Mouse (Mus musculus) midbrain, embryonic 10.5 days (tissue): ENCODE data around the gene Ctnnb1. TPM values are rescaled to one million over a fixed set of nuclear protein-coding genes. Genes with fewer than 3 reads are reported as not detected.

Experiments
- DNase-seq: peaks from one replicate; pipeline ENCODE4 v3.0.0-alpha.2; 2017; ENCODE audit warnings: low spot score
- H3K27ac ChIP-seq: fragments of 300-500 bp; sonication (generic); replicated peaks from 2 replicates; pipeline ENCODE4 v1.5.1; 2016; ENCODE audit warnings: mild to moderate bottlenecking
- H3K27me3 ChIP-seq: fragments of 300-500 bp; sonication (generic); 2 replicates; pipeline ENCODE4 v1.6.1; 2016; ENCODE audit warnings: low read depth, mild to moderate bottlenecking; ENCODE audit not compliant: poor library complexity, severe bottlenecking
- H3K36me3 ChIP-seq: fragments of 300-500 bp; sonication (generic); 2 replicates; pipeline ENCODE4 v1.6.1; 2016; ENCODE audit warnings: mild to moderate bottlenecking, moderate library complexity
- H3K4me1 ChIP-seq: fragments of 300-500 bp; sonication (generic); 2 replicates; pipeline ENCODE4 v1.6.1; 2016
- H3K4me3 ChIP-seq: fragments of 300-500 bp; sonication (generic); 2 replicates; pipeline ENCODE4 v1.5.1; 2016; ENCODE audit warnings: mild to moderate bottlenecking, moderate library complexity
- H3K9me3 ChIP-seq: fragments of 300-500 bp; sonication (generic); replicated peaks from 2 replicates; pipeline ENCODE4 v1.6.1; 2016; ENCODE audit warnings: mild to moderate bottlenecking
- WGBS: fragments of 180-500 bp; shearing (Covaris S2); methylation state at CpG from one replicate; pipeline ENCODE4 v1.1.7; 2016; 5-methylcytosine and 5-hydroxymethylcytosine counted together
- polyA plus RNA-seq: library from polyadenylated mRNA; unstranded; fragments of >200 nt; fragmentation: Nextera tagmentation; extraction: Ambion mirVana; gene quantifications from 2 replicates; pipeline ENCODE4 v1.2.1, GENCODE M21; 2016

Gene Ctnnb1
- polyA plus RNA-seq, 1 experiment from 2014 or later = 633 TPM

DNA sequence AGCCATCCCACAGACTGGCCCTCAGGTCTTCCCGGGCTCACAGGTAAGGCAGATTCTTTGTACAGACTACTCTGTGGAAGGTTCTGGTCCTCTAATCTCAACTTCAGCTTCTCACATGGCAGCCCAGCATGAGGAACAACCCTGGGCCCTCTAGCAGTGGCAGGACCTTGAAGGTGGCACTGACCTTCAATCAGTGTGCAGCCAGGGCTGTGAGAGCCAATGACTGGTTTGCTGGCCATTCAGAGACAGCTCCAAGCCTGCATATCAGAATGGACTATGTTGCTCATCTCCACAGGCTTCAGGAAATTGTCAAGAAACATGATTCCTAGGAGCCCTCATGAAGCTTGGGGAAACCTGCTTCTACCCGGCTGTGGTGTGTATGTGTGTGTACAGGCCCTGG lies 45.2 kb downstream of the Ctnnb1 start:
- WGBS = 86% methylated on average over 2 of the region's 2 CpGs
- peaks cover 23% of the 10 kb centered on the region for H3K36me3 ChIP-seq
- H3K27ac ChIP-seq = no peak overlapping the region

DNA sequence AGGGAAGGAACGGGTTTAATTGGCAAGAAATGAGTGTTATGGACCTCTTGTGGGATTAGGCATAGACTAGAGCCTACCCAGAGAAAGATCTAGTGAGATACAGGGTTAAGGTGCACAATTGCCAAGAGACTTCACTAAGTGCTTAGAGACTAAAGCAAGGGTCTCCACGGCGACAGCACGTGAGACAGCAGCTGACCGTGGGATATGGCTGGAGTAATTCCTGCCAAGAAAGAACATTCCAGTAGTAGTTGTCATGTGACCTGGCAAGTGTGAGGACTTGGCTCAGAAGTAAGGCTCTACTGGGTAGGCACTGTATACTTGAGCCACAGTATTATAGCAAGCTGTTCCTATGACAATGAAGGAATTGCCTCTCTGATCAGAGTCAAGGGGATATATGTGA lies 47.1 kb downstream of the Ctnnb1 start:
- no peak for DNase-seq
- Histone ChIP-seq H3K27me3 (no peaks in the 10 kb centered on the region), H3K36me3 (peaks cover 7% of the 10 kb centered on the region), H3K4me1 (peaks cover 18% of the 10 kb centered on the region), H3K27ac (no peak overlapping the region), H3K4me3 (no peak overlapping the region), H3K9me3 (no peaks in the 10 kb centered on the region)
- 87% methylated on average over 5 of the region's 5 CpGs for WGBS

More for the DNA sequence above, 45.2 kb downstream of the Ctnnb1 start:
- H3K4me1 ChIP-seq = peaks cover 3% of the 10 kb centered on the region; the same call in 1 of the 2 replicates
- DNase-seq = no peak
- no peaks in the 10 kb centered on the region for H3K27me3 ChIP-seq
- H3K9me3 ChIP-seq = no peaks in the 10 kb centered on the region
- no peak overlapping the region for H3K4me3 ChIP-seq

DNA sequence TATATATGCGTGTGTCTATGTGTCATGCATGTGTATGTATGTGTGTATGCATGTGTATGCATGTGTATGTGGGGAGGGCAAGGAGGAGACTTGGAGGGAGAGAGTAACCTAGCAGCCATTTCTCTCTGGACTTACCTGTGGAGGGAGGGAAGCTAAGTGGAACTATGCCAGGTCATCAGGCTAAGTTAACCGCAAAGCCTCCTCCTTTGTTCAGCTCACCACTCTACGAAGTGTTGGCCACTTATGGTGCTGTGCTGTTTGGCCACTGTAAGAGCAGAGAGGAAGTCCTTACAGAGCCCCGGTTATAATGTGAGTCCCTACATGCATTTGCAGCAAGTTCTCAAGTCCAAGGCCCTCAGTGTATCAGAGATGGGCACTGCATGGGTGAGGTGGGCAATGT lies 47.8 kb downstream of the Ctnnb1 start:
- 92% methylated on average over 4 of the region's 4 CpGs for WGBS
- H3K36me3 ChIP-seq = peaks cover 7% of the 10 kb centered on the region
- H3K4me3 ChIP-seq = no peak overlapping the region
- DNase-seq = no peak
- H3K27me3 ChIP-seq = no peaks in the 10 kb centered on the region
- H3K4me1 ChIP-seq = peaks cover 25% of the 10 kb centered on the region
- H3K27ac ChIP-seq = no peak overlapping the region
- no peaks in the 10 kb centered on the region for H3K9me3 ChIP-seq

DNA sequence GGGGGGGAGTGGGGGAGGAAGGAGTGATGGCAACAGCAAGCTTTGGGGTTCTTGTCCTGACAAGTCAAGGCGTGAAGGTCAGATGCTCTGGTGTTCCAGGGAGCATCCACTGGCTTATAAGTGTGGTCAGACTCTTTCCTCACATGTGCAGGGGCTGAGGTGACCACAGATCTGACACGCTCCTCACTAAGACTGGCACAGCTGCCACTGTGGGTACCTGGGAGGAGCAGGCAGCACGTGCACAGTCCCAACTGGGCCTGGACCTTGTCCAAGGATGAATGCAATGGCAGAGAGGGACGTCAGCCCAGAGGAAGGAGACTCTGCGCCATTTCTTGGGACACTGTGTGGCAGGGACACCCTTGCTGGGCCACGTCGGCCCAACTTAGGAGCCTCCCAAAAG lies 52.8 kb downstream of the Ctnnb1 start:
- Histone ChIP-seq H3K27ac (peak overlapping the region; percentile 49; the same call in 1 of the 2 replicates), H3K36me3 (no peaks in the 10 kb centered on the region), H3K27me3 (no peaks in the 10 kb centered on the region), H3K4me1 (peaks cover 49% of the 10 kb centered on the region), H3K9me3 (no peaks in the 10 kb centered on the region), H3K4me3 (no peak overlapping the region)
- WGBS = 93% methylated on average over 7 of the region's 7 CpGs
- no peak for DNase-seq

DNA sequence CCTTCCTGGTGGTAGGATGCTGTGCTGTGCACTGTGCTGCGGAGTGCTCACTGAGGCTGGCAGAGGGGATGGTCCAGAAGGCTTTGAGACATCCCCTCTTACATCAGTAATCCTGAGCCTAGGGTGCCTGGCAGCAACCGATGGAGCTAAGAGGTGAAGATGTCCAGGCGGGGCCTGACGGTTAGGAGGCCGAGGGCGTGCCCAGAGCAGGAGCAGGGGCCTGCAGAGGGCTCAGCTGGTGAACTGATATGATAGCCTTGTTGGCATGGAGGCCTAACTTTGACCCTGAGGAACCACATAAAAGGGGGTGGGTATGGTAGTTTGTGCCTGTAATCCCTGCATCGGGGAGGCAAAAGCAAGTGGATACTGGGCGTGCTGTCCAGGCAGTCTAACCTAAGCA lies 54.8 kb downstream of the Ctnnb1 start:
- WGBS = 90% methylated on average over 8 of the region's 8 CpGs
- H3K27ac ChIP-seq = no peak overlapping the region; the same call in 1 of the 2 replicates
- H3K36me3 ChIP-seq = no peaks in the 10 kb centered on the region

DNA sequence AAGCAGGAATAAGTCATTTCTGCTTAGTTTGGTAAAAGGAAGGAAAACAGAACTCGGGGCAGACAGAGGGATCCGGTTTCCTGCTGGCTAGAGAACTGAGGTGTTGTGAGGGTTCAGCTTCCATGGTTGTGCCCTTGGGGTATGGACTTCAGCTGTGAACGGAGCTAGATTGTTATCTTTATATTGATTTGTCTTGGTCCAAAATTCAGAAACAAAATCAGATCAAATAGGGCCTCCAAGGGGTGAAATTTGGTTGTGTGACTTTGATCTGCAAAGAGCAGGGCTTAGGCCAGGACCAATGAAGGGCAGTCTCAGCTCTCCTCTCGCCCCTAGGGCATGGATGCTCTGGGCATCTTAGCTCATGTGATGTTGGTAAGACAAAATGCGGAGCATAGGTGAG lies 55.5 kb downstream of the Ctnnb1 start:
- DNase-seq = no peak
- 82% methylated on average over 5 of the region's 5 CpGs for WGBS
- H3K4me1 ChIP-seq = peaks cover 63% of the 10 kb centered on the region
- H3K36me3 ChIP-seq = no peaks in the 10 kb centered on the region
- H3K27ac ChIP-seq = no peak overlapping the region
- no peaks in the 10 kb centered on the region for H3K9me3 ChIP-seq
- H3K4me3 ChIP-seq = no peak overlapping the region
- no peaks in the 10 kb centered on the region for H3K27me3 ChIP-seq

More for the DNA sequence above, 54.8 kb downstream of the Ctnnb1 start:
- Histone ChIP-seq H3K27me3 (no peaks in the 10 kb centered on the region), H3K4me3 (no peak overlapping the region), H3K4me1 (peaks cover 66% of the 10 kb centered on the region), H3K9me3 (no peaks in the 10 kb centered on the region)
- no peak for DNase-seq

DNA sequence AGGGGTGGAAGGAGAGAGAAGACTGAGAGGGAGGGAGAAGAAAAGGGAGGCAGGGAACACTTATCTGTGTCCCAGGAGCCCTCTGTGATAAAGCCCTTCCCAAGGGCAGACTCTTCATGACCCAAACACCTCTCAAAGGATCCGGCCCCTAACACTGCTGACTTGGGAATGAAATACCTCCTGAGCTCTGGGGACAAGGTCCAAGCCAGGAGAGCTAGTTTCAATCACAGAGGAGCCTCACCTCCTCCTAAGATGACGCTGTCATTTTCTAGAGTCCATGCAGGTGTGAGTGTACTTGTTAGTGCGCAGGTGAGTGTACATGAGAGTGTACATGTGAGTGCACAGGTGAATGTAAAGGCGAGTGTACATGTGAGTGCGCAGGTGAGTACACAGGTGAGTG lies 56.0 kb downstream of the Ctnnb1 start:
- Histone ChIP-seq H3K27ac (no peak overlapping the region), H3K4me1 (peaks cover 63% of the 10 kb centered on the region), H3K36me3 (no peaks in the 10 kb centered on the region), H3K27me3 (no peaks in the 10 kb centered on the region), H3K9me3 (no peaks in the 10 kb centered on the region), H3K4me3 (no peak overlapping the region)
- DNase-seq = no peak
- WGBS = 94% methylated on average over 5 of the region's 5 CpGs

DNA sequence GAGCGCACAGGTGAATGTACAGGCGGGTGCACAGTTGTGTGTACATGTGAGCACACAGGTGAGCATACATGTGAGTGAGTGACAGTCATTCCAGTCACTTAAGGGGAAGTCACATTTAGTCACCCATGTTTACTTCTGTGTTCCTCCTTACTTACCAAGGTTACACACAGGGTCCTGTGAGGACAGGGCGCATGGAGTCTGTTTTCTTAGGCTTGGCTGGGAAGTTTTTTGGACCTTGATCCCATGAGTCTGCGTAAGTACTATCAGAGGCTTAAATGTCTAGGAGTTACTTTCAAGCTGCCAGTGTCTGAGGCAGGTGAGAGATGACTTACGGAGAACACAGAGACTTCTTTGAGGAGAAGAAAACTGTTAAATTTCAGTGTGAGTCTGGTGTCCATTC lies 56.5 kb downstream of the Ctnnb1 start:
- H3K27me3 ChIP-seq = no peaks in the 10 kb centered on the region
- DNase-seq = no peak
- H3K4me1 ChIP-seq = peaks cover 66% of the 10 kb centered on the region
- no peak overlapping the region for H3K4me3 ChIP-seq
- H3K36me3 ChIP-seq = no peaks in the 10 kb centered on the region
- WGBS = 93% methylated on average over 5 of the region's 5 CpGs
- no peak overlapping the region for H3K27ac ChIP-seq
- H3K9me3 ChIP-seq = no peaks in the 10 kb centered on the region

DNA sequence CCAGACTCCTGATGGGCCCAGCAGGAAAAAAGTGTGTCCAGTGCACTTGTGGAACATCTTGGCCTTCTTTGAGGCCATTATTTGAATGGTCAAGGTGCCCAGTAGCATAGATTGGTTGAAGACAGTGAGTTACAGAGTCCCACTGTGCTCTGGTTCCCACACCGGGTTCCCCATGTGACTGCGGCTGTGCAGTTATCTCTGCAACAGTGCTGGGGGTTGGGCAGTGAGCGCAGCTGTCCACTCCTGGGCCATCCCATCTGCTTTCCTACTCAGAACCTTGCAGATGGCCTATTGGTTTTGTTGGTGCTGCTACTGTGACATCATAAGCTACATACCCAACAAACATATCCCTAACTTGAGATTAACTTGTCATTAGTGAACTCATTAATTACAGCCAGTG lies 57.2 kb downstream of the Ctnnb1 start:
- 90% methylated on average over 3 of the region's 3 CpGs for WGBS
- Histone ChIP-seq H3K27ac (no peak overlapping the region), H3K4me3 (no peak overlapping the region), H3K27me3 (no peaks in the 10 kb centered on the region), H3K9me3 (no peaks in the 10 kb centered on the region), H3K4me1 (peaks cover 67% of the 10 kb centered on the region), H3K36me3 (no peaks in the 10 kb centered on the region)
- DNase-seq = no peak

DNA sequence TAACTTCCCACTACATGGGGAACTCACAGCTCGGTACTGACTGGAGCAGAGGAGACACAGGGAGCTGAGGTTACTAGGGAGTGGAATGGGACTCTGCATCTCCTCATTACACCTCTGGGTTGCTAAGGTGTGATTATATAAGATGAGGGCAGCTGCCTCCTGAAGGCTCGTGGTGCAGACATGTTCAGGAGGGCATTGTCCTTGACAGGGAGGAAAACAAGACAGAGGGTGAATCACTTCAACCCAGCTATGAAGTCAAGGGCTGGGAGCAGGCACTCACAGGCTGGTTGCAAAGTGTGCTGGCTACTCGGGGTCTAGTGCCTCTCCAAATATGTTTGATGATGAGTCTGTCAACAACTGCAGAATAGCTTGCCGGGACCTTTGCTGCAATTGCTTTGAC lies 58.0 kb downstream of the Ctnnb1 start:
- 82% methylated on average over 4 of the region's 4 CpGs for WGBS
- Histone ChIP-seq H3K9me3 (no peaks in the 10 kb centered on the region), H3K27me3 (no peaks in the 10 kb centered on the region), H3K4me3 (no peak overlapping the region), H3K36me3 (no peaks in the 10 kb centered on the region), H3K27ac (0 out of 2 replicates have a peak overlapping the region, but pooled peaks have one; percentile 20), H3K4me1 (peaks cover 67% of the 10 kb centered on the region)
- no peak for DNase-seq

DNA sequence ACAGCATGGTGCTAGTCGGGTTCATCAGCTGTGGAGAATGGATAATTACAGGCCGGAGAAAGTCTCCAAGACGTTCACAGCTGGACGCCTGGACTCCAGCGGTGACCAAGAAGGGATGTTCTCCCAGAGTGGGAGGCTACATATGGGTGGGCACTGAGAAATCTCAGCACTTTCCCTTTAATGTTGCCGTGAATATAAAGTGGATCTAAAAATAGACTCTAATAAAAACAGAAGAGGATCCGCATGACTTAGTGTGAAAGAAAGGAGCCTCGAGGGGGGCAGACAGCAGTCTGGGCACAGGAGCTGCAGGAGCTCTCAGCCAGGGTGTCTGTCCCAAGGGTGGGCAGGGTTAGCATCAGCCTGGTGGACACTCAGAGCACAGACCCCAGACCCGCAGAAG lies 59.1 kb downstream of the Ctnnb1 start:
- Histone ChIP-seq H3K27ac (0 out of 2 replicates have a peak overlapping the region, but pooled peaks have one; percentile 30), H3K36me3 (no peaks in the 10 kb centered on the region), H3K9me3 (no peaks in the 10 kb centered on the region), H3K4me1 (peaks cover 58% of the 10 kb centered on the region), H3K27me3 (no peaks in the 10 kb centered on the region), H3K4me3 (no peak overlapping the region)
- DNase-seq = no peak
- WGBS = 63% methylated on average over 9 of the region's 9 CpGs

DNA sequence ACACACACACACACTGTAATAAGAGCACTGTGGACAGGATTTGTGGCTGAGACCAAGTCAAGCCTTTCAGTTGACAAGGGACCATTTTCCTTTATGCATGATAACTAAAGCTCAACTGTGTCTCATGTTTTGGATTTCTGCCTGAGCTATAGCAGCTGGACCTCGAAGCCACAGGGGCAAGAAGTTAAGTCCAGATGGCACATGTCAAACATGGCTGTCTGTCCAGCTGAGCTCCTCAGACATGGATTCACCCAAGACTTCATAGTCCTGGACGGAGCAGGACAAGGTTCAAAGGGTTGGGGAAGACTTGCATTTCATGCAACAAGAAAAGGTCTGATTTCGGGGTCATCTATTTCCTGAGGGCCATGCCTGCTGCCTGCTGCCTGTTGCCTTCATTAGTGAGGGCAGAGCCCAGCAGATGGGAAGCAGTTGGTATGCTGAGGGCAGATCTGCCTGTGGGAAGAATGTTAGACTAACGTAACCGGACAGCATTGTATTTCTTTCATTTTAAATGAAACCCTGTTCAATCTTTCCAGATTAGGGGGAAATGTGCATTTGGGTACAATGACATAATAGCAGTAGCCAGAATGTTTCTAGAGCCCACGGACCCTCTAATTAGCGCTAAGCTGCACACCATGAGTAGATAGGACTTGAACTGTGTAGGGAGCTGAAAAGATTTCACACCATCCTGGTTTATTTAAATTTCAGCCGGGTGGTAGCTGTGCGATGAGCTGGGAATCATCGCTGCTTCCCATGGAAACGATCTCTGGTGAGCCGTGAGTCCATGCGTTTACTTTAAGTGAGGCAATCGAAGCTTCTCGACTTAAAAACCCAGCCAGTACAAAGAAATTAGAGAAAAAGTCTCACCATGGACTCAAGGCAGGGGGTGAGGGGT lies 61.0 kb downstream of the Ctnnb1 start:
- Histone ChIP-seq H3K27me3 (no peaks in the 10 kb centered on the region), H3K36me3 (no peaks in the 10 kb centered on the region), H3K4me1 (peaks cover 60% of the 10 kb centered on the region), H3K4me3 (no peak overlapping the region), H3K27ac (0 out of 2 replicates have a peak overlapping the region, but pooled peaks have one; percentile 4), H3K9me3 (no peaks in the 10 kb centered on the region)
- 61% methylated on average over 15 of the region's 15 CpGs for WGBS
- DNase-seq = no peak

DNA sequence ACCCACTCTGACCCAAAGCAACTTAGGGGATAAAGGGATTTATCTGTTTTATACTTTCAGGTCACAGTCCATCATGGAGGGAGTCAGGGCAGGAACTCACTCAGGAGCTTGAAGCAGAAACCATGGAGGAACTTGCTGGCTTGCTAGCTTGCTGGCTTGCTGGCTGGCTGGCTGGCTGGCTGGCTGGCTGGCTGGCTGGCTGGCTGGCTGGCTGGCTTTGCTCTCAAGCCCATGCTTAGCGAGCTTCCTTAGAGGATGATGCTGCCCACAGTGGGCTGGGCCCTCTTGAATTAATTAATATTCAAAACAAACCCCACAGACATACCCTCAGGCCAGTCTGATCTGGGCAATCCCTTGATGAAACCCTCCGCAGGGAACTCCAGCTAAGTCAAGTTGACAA lies 62.8 kb downstream of the Ctnnb1 start:
- H3K4me1 ChIP-seq = peaks cover 60% of the 10 kb centered on the region
- no peak overlapping the region for H3K4me3 ChIP-seq

More for the DNA sequence above, 62.8 kb downstream of the Ctnnb1 start:
- H3K27ac ChIP-seq = no peak overlapping the region
- H3K9me3 ChIP-seq = no peaks in the 10 kb centered on the region
- no peaks in the 10 kb centered on the region for H3K27me3 ChIP-seq
- H3K36me3 ChIP-seq = no peaks in the 10 kb centered on the region
- DNase-seq = no peak
- WGBS = 73% methylated on average over 2 of the region's 2 CpGs
